Mouse (Mus musculus): ENCODE measurements around the gene Gm17693. TPM values are rescaled to one million over a fixed set of nuclear protein-coding genes. Genes with fewer than 3 reads are reported as not detected.
"Not testable (repeated sequence)": the region's sequence is repeated elsewhere in the genome, so short reads cannot be mapped to it uniquely, and the experiment has no call there.

Gm17693 gene
- polyA plus RNA-seq (2016; fragmentation: Nextera tagmentation; extraction: Ambion mirVana): not detected in 2 replicates

- not testable (repeated sequence) for H3K9ac ChIP-seq; H3K4me3 ChIP-seq; H3K36me3 ChIP-seq; H3K27ac ChIP-seq (ENCODE audit: poor library complexity, severe bottlenecking); H3K4me2 ChIP-seq; ATAC-seq (ENCODE audit: insufficient number of reproducible peaks, low FRiP score); H3K27me3 ChIP-seq (replicated peaks); H3K4me1 ChIP-seq (replicated peaks); H3K9me3 ChIP-seq (replicated peaks)
- no CpG with 5 or more reads among the region's 4 CpGs for WGBS
Observed at GRCm38 (mm10) chrX:125705144-125705543, at the start of gene Gm17693. TSS of gene Gm17693 (plus strand) at chrX:125705444.
